Mouse (Mus musculus): ENCODE data around the gene Vps37c. TPM values are rescaled to one million over a fixed set of nuclear protein-coding genes. Genes with fewer than 3 reads are reported as not detected.

Vps37c gene
- polyA plus RNA-seq, 1 experiment from 2014 or later = 31.1 TPM

GRCm38 (mm10) chr19:10747718-10748117, 59.2 kb downstream of the Vps37c start:
- 73% methylated on average over 6 of the region's 6 CpGs for WGBS

GRCm38 (mm10) chr19:10748401-10749102, 60.0 kb downstream of the Vps37c start:
- DNase-seq (ENCODE audit: low spot score) (no peak), ATAC-seq (replicated peaks; ENCODE audit: low FRiP score, low TSS enrichment, low read depth) (no peak)
- H3K36me3 ChIP-seq (ENCODE audit: control insufficient read depth, insufficient read depth, low read length) = no peaks in the 10 kb centered on the region
- H3K27me3 ChIP-seq (replicated peaks; ENCODE audit: control insufficient read depth, insufficient read depth, low read length) = no peaks in the 10 kb centered on the region
- H3K4me2 ChIP-seq (ENCODE audit: low read length) = no peak overlapping the region
- H3K9ac ChIP-seq (ENCODE audit: low read length) = no peak overlapping the region
- no peaks in the 10 kb centered on the region for H3K9me3 ChIP-seq (ENCODE audit: control insufficient read depth, low read length)
- no peak overlapping the region for H3K4me3 ChIP-seq (ENCODE audit: low read depth, low read length)
- H3K27ac ChIP-seq (ENCODE audit: low read depth) = no peak overlapping the region
- WGBS = 65% methylated on average over 11 of the region's 11 CpGs
- H3K4me1 ChIP-seq (replicated peaks; ENCODE audit: control insufficient read depth, insufficient read depth, low read length) = no peaks in the 10 kb centered on the region

More at GRCm38 (mm10) chr19:10747718-10748117, 59.2 kb downstream of the Vps37c start:
- no peaks in the 10 kb centered on the region for H3K27me3 ChIP-seq (replicated peaks; ENCODE audit: control insufficient read depth, insufficient read depth, low read length)
- no peak overlapping the region for H3K4me3 ChIP-seq (ENCODE audit: low read depth, low read length)
- DNase-seq (ENCODE audit: low spot score) (no peak), ATAC-seq (replicated peaks; ENCODE audit: low FRiP score, low TSS enrichment, low read depth) (no peak)
- H3K9ac ChIP-seq (ENCODE audit: low read length) = no peak overlapping the region
- no peak overlapping the region for H3K27ac ChIP-seq (ENCODE audit: low read depth)
- H3K4me1 ChIP-seq (replicated peaks; ENCODE audit: control insufficient read depth, insufficient read depth, low read length) = no peaks in the 10 kb centered on the region
- H3K36me3 ChIP-seq (ENCODE audit: control insufficient read depth, insufficient read depth, low read length) = no peaks in the 10 kb centered on the region
- H3K9me3 ChIP-seq (ENCODE audit: control insufficient read depth, low read length) = no peaks in the 10 kb centered on the region
- no peak overlapping the region for H3K4me2 ChIP-seq (ENCODE audit: low read length)

- no peak overlapping the region for H3K4me2 ChIP-seq (ENCODE audit: low read length)
- H3K4me1 ChIP-seq (replicated peaks; ENCODE audit: control insufficient read depth, insufficient read depth, low read length) = no peaks in the 10 kb centered on the region
- no peak overlapping the region for H3K9ac ChIP-seq (ENCODE audit: low read length)
- H3K9me3 ChIP-seq (ENCODE audit: control insufficient read depth, low read length) = no peaks in the 10 kb centered on the region
- WGBS = 88% methylated on average over 6 of the region's 6 CpGs
- no peak overlapping the region for H3K4me3 ChIP-seq (ENCODE audit: low read depth, low read length)
- H3K27me3 ChIP-seq (replicated peaks; ENCODE audit: control insufficient read depth, insufficient read depth, low read length) = no peaks in the 10 kb centered on the region
- ATAC-seq (replicated peaks; ENCODE audit: low FRiP score, low TSS enrichment, low read depth) (no peak), DNase-seq (ENCODE audit: low spot score) (no peak)
- H3K27ac ChIP-seq (ENCODE audit: low read depth) = no peak overlapping the region
- H3K36me3 ChIP-seq (ENCODE audit: control insufficient read depth, insufficient read depth, low read length) = no peaks in the 10 kb centered on the region
These were observed 60.8 kb downstream of the Vps37c start for GRCm38 (mm10) chr19:10749295-10749694.

GRCm38 (mm10) chr19:10750161-10750560, 61.6 kb downstream of the Vps37c start:
- WGBS = 76% methylated on average over 6 of the region's 6 CpGs

GRCm38 (mm10) chr19:10751607-10752006, 63.1 kb downstream of the Vps37c start:
- Histone ChIP-seq H3K27ac (ENCODE audit: low read depth) (no peak overlapping the region), H3K4me2 (ENCODE audit: low read length) (no peak overlapping the region), H3K9ac (ENCODE audit: low read length) (no peak overlapping the region), H3K4me3 (ENCODE audit: low read depth, low read length) (no peak overlapping the region), H3K36me3 (ENCODE audit: control insufficient read depth, insufficient read depth, low read length) (no peaks in the 10 kb centered on the region), H3K27me3 (replicated peaks; ENCODE audit: control insufficient read depth, insufficient read depth, low read length) (no peaks in the 10 kb centered on the region), H3K9me3 (ENCODE audit: control insufficient read depth, low read length) (no peaks in the 10 kb centered on the region), H3K4me1 (replicated peaks; ENCODE audit: control insufficient read depth, insufficient read depth, low read length) (no peaks in the 10 kb centered on the region)
- 69% methylated on average over 1 of the region's 1 CpGs for WGBS
- ATAC-seq (replicated peaks; ENCODE audit: low FRiP score, low TSS enrichment, low read depth) (no peak), DNase-seq (ENCODE audit: low spot score) (no peak)

More at GRCm38 (mm10) chr19:10750161-10750560, 61.6 kb downstream of the Vps37c start:
- H3K27ac ChIP-seq (ENCODE audit: low read depth) = no peak overlapping the region
- no peaks in the 10 kb centered on the region for H3K4me1 ChIP-seq (replicated peaks; ENCODE audit: control insufficient read depth, insufficient read depth, low read length)
- no peak overlapping the region for H3K4me2 ChIP-seq (ENCODE audit: low read length)
- no peak for ATAC-seq (replicated peaks; ENCODE audit: low FRiP score, low TSS enrichment, low read depth)
- H3K9me3 ChIP-seq (ENCODE audit: control insufficient read depth, low read length) = no peaks in the 10 kb centered on the region
- H3K9ac ChIP-seq (ENCODE audit: low read length) = no peak overlapping the region
- H3K36me3 ChIP-seq (ENCODE audit: control insufficient read depth, insufficient read depth, low read length) = no peaks in the 10 kb centered on the region
- H3K27me3 ChIP-seq (replicated peaks; ENCODE audit: control insufficient read depth, insufficient read depth, low read length) = no peaks in the 10 kb centered on the region
- DNase-seq (ENCODE audit: low spot score) = no peak
- no peak overlapping the region for H3K4me3 ChIP-seq (ENCODE audit: low read depth, low read length)

- Histone ChIP-seq H3K4me1 (replicated peaks; ENCODE audit: control insufficient read depth, insufficient read depth, low read length) (no peaks in the 10 kb centered on the region), H3K4me3 (ENCODE audit: low read depth, low read length) (no peak overlapping the region), H3K9me3 (ENCODE audit: control insufficient read depth, low read length) (no peaks in the 10 kb centered on the region), H3K27ac (ENCODE audit: low read depth) (no peak overlapping the region), H3K4me2 (ENCODE audit: low read length) (no peak overlapping the region), H3K36me3 (ENCODE audit: control insufficient read depth, insufficient read depth, low read length) (no peaks in the 10 kb centered on the region), H3K9ac (ENCODE audit: low read length) (no peak overlapping the region), H3K27me3 (replicated peaks; ENCODE audit: control insufficient read depth, insufficient read depth, low read length) (no peaks in the 10 kb centered on the region)
- WGBS = 89% methylated on average over 6 of the region's 6 CpGs
- ATAC-seq (replicated peaks; ENCODE audit: low FRiP score, low TSS enrichment, low read depth) (no peak), DNase-seq (ENCODE audit: low spot score) (no peak)
These were observed 63.6 kb downstream of the Vps37c start for GRCm38 (mm10) chr19:10752106-10752505.

GRCm38 (mm10) chr19:10752646-10753045, 64.1 kb downstream of the Vps37c start:
- Histone ChIP-seq H3K9ac (ENCODE audit: low read length) (no peak overlapping the region), H3K27me3 (replicated peaks; ENCODE audit: control insufficient read depth, insufficient read depth, low read length) (no peaks in the 10 kb centered on the region), H3K36me3 (ENCODE audit: control insufficient read depth, insufficient read depth, low read length) (no peaks in the 10 kb centered on the region), H3K27ac (ENCODE audit: low read depth) (no peak overlapping the region), H3K9me3 (ENCODE audit: control insufficient read depth, low read length) (no peaks in the 10 kb centered on the region), H3K4me3 (ENCODE audit: low read depth, low read length) (no peak overlapping the region), H3K4me1 (replicated peaks; ENCODE audit: control insufficient read depth, insufficient read depth, low read length) (no peaks in the 10 kb centered on the region), H3K4me2 (ENCODE audit: low read length) (no peak overlapping the region)
- no peak for DNase-seq (ENCODE audit: low spot score)
- WGBS = 95% methylated on average over 5 of the region's 5 CpGs
- no peak for ATAC-seq (replicated peaks; ENCODE audit: low FRiP score, low TSS enrichment, low read depth)

GRCm38 (mm10) chr19:10757125-10757524, 68.6 kb downstream of the Vps37c start:
- no peak for ATAC-seq (replicated peaks; ENCODE audit: low FRiP score, low TSS enrichment, low read depth)

GRCm38 (mm10) chr19:10757526-10757925, 69.0 kb downstream of the Vps37c start:
- no peaks in the 10 kb centered on the region for H3K9me3 ChIP-seq (ENCODE audit: control insufficient read depth, low read length)
- no peak overlapping the region for H3K4me3 ChIP-seq (ENCODE audit: low read depth, low read length)
- no peak overlapping the region for H3K4me2 ChIP-seq (ENCODE audit: low read length)
- no peak overlapping the region for H3K27ac ChIP-seq (ENCODE audit: low read depth)
- no peaks in the 10 kb centered on the region for H3K27me3 ChIP-seq (replicated peaks; ENCODE audit: control insufficient read depth, insufficient read depth, low read length)
- ATAC-seq (replicated peaks; ENCODE audit: low FRiP score, low TSS enrichment, low read depth) (no peak), DNase-seq (ENCODE audit: low spot score) (no peak)
- WGBS = 92% methylated on average over 2 of the region's 2 CpGs
- no peaks in the 10 kb centered on the region for H3K36me3 ChIP-seq (ENCODE audit: control insufficient read depth, insufficient read depth, low read length)
- peaks cover 9% of the 10 kb centered on the region; the same call in 1 of the 2 replicates for H3K4me1 ChIP-seq (replicated peaks; ENCODE audit: control insufficient read depth, insufficient read depth, low read length)
- H3K9ac ChIP-seq (ENCODE audit: low read length) = no peak overlapping the region

More at GRCm38 (mm10) chr19:10757125-10757524, 68.6 kb downstream of the Vps37c start:
- Histone ChIP-seq H3K9me3 (ENCODE audit: control insufficient read depth, low read length) (no peaks in the 10 kb centered on the region), H3K4me1 (replicated peaks; ENCODE audit: control insufficient read depth, insufficient read depth, low read length) (peaks cover 9% of the 10 kb centered on the region; the same call in 1 of the 2 replicates), H3K27ac (ENCODE audit: low read depth) (no peak overlapping the region), H3K36me3 (ENCODE audit: control insufficient read depth, insufficient read depth, low read length) (no peaks in the 10 kb centered on the region), H3K9ac (ENCODE audit: low read length) (no peak overlapping the region), H3K4me2 (ENCODE audit: low read length) (no peak overlapping the region), H3K4me3 (ENCODE audit: low read depth, low read length) (no peak overlapping the region), H3K27me3 (replicated peaks; ENCODE audit: control insufficient read depth, insufficient read depth, low read length) (no peaks in the 10 kb centered on the region)
- DNase-seq (ENCODE audit: low spot score) = no peak
